Mouse (Mus musculus): ENCODE results near the gene Taok3. TPM values are rescaled to one million over a fixed set of nuclear protein-coding genes. Genes with fewer than 3 reads are reported as not detected.
A peak's percentile ranks its signal among the peaks of the same experiment; 100 is the strongest.

Gene Taok3
- polyA plus RNA-seq, 1 experiment from 2014 or later: 14.3 TPM

DNA sequence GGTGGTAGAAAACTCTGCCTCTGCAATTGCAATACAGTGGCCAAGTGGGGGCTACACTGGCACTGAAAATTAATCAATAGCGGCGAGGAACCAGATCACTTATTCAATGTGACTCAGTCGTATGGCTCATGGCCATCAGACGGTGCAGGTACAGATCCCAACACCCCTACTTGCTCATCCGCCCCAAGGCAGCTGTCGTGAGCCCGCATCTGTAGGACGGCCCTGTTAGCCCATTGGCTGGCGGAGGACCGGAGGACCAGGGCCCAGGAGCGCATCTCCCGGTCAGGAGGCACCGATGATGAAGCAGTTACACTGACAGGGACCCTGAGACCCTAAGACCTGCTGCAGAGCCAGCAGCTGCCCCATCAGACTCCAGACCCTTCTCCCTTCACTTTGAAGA is 11.2 kb upstream of the Taok3 start:
- H3K27ac ChIP-seq: no peak overlapping the region
- H3K4me1 ChIP-seq: peaks cover under 1% of the 10 kb centered on the region; the same call in 1 of the 2 replicates
- ATAC-seq (ENCODE audit: insufficient number of reproducible peaks, insufficient read depth, low FRiP score, low TSS enrichment, low read depth): no peak
- H3K9ac ChIP-seq: no peak overlapping the region
- 95% methylated on average over 13 of the region's 13 CpGs for WGBS
- H3K9me3 ChIP-seq: no peaks in the 10 kb centered on the region
- H3K36me3 ChIP-seq: peaks cover 96% of the 10 kb centered on the region
- H3K27me3 ChIP-seq: no peaks in the 10 kb centered on the region
- H3K4me2 ChIP-seq: no peak overlapping the region
- no peak overlapping the region for H3K4me3 ChIP-seq

DNA sequence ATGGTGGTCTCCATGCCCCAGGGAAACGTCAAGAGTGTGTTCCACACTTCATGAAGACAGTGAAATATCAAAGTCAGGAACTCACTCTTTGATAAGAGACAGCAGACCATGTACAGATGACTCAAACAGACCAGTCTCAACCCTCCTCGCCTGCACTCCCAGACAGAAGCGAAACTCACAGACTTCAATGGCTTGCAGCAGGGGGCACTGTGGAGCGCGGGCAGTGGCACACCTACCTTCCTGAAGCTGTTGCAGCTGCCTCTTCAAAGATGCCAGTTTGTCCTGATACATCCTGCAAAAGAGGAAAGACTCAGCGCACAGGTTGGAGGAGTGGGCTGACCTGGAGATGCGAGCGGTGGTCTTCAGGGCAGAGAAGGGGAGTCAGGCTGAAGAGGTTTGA is 10.4 kb upstream of the Taok3 start:
- no peak for ATAC-seq (ENCODE audit: insufficient number of reproducible peaks, insufficient read depth, low FRiP score, low TSS enrichment, low read depth)
- WGBS: 89% methylated on average over 8 of the region's 8 CpGs
- Histone ChIP-seq H3K4me2 (no peak overlapping the region), H3K9me3 (no peaks in the 10 kb centered on the region), H3K4me3 (no peak overlapping the region), H3K4me1 (peaks cover 8% of the 10 kb centered on the region), H3K27me3 (no peaks in the 10 kb centered on the region), H3K9ac (no peak overlapping the region), H3K27ac (no peak overlapping the region), H3K36me3 (peaks cover 89% of the 10 kb centered on the region)

DNA sequence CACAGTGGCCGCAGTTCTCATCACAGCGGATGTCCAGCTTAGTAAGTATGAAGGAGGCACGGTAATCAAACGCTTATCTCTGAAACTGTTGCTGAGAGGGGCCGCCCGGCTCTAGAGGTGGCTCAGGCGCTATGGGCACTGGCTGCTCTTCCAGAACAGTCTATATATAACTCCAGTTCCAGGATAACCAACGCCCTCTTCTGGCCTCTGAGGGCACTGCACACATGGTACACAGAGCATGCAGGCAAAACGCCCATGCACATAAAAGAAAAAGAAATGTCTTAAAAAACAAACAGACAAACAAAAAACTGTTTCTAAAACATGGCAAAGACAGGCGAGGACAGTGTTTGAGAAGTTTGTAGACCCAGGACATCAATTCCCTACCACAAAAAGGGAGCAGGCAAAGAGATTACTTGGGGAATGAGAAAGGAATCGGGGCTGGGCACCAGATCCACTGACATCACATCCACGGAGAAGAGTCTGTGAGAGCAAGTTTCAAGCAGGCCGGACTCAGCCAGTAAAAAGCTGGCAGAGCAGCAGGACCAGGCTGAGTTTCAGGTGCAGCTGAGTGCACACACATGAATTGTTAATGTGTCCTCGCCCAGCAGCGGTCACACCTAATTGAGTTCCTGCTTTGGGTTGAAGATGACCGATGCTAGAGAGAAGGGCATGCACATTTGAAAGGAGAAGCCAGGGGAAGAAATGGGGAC is 8.7 kb upstream of the Taok3 start:
- Histone ChIP-seq H3K27ac (no peak overlapping the region), H3K36me3 (peaks cover 72% of the 10 kb centered on the region), H3K4me1 (peaks cover 10% of the 10 kb centered on the region), H3K9ac (no peak overlapping the region), H3K9me3 (no peaks in the 10 kb centered on the region), H3K27me3 (no peaks in the 10 kb centered on the region), H3K4me2 (no peak overlapping the region), H3K4me3 (no peak overlapping the region)
- WGBS: 91% methylated on average over 16 of the region's 16 CpGs
- no peak for ATAC-seq (ENCODE audit: insufficient number of reproducible peaks, insufficient read depth, low FRiP score, low TSS enrichment, low read depth)

DNA sequence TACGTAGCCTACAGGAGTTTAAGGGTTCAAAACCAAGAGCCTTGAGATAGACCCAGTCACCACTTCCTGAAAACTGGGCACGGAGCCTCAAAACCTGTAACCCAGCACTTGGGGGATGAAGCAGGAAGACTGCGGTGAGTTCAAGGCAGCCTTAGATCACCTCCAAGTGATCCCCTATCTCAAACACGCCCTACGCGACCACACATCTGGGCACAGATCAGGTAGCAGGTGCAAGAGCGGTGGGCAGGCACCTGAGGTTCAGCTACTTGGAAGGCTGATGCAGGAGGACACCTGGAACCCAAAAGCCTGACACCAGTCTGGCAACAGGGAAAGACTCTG is 8.2 kb upstream of the Taok3 start:
- no peak overlapping the region for H3K27ac ChIP-seq
- H3K4me3 ChIP-seq: no peak overlapping the region
- no peaks in the 10 kb centered on the region for H3K9me3 ChIP-seq
- no peak for ATAC-seq (ENCODE audit: insufficient number of reproducible peaks, insufficient read depth, low FRiP score, low TSS enrichment, low read depth)
- WGBS: 96% methylated on average over 7 of the region's 7 CpGs
- H3K27me3 ChIP-seq: no peaks in the 10 kb centered on the region
- H3K9ac ChIP-seq: no peak overlapping the region
- peaks cover 15% of the 10 kb centered on the region for H3K4me1 ChIP-seq
- peaks cover 66% of the 10 kb centered on the region for H3K36me3 ChIP-seq
- H3K4me2 ChIP-seq: no peak overlapping the region

DNA sequence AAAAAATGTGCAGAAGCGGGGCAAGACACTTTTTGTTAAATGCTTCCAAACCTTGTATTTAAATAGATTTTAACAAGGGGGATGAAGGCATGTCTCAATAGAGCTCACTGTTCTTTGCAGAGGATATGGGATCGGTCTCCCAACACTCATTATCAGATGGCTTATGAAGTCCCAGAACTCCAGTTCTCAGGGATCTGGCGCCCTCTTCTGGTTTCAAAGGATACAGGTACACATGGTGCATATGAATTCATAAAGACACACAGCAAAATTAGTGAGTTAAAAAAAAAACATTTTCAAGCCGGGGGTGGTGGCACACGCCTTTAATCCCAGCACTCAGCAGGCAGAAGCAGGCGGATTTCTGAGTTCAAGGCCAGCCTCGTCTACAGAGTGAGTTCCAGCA is 6.6 kb upstream of the Taok3 start:
- H3K4me3 ChIP-seq: no peak overlapping the region
- H3K27me3 ChIP-seq: no peaks in the 10 kb centered on the region
- H3K27ac ChIP-seq: no peak overlapping the region
- no peak overlapping the region for H3K4me2 ChIP-seq
- WGBS: 91% methylated on average over 7 of the region's 7 CpGs
- ATAC-seq (ENCODE audit: insufficient number of reproducible peaks, insufficient read depth, low FRiP score, low TSS enrichment, low read depth): no peak
- no peaks in the 10 kb centered on the region for H3K9me3 ChIP-seq
- no peak overlapping the region for H3K9ac ChIP-seq
- peaks cover 19% of the 10 kb centered on the region for H3K4me1 ChIP-seq
- H3K36me3 ChIP-seq: peaks cover 50% of the 10 kb centered on the region

DNA sequence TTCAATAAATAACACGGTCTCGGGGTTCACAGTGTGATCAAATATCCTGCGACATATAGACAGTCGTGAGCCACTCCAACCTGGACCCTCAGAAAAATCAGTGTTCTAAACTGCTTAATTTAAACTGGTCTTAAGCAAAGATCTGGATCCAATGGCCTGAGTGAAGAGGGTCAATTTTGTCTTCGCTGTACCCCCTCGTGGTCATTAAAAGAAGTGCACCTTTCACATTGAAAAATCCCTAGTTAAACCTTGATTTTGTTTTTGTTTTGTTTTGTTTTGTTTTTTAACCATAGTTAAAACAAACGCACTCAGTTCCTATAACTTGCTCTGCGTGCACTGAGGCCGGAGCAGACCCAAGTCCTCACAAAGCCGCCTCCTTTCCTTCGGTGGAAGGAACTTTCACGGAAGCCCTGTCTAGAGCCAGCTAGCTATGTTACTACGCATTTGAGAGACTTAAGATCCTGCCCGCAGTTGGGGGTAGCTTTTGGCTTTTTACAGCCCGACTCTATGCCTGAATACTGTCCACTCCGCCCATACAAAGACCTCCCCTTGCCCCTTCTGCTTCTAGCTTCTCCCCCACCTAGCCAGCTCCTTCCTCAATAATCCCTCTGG is 5.2 kb upstream of the Taok3 start:
- WGBS: 6% methylated on average over 16 of the region's 16 CpGs
- no peak for ATAC-seq (ENCODE audit: insufficient number of reproducible peaks, insufficient read depth, low FRiP score, low TSS enrichment, low read depth)
- peak overlapping the region; percentile 92 for H3K9ac ChIP-seq

DNA sequence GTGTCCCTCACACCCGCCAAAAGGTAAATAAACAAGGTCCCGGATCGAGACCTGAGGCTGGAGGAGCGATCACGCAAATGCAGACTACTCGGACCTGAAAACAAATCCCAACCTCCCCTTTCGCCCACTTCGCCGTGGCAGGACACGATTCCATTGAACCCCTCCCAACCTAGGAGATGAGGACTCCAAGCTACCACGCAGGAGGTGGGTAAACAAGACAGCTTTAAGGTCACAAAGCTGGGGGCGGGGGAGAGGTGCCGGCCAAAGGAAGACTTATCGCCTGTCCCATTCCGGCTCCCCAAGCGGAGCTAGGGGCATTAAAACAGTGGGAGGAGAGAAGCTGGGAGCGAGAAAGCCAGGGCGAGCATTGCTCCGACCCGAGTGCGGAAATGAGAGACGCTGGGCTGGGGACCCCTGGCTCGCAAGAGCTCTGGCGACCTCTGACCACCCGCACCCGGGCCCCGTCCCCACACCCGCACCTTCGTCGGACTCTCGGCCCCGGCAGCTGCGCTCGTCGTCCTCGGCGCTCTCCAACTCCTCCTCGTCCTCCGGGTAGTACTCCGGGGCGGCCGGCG is 4.6 kb upstream of the Taok3 start:
- peaks cover 24% of the 10 kb centered on the region for H3K4me1 ChIP-seq
- H3K9ac ChIP-seq: peak overlapping the region; percentile 92
- peak overlapping the region; percentile 82 for H3K27ac ChIP-seq
- under 1% methylated on average over 42 of the region's 43 CpGs for WGBS
- H3K9me3 ChIP-seq: no peaks in the 10 kb centered on the region
- H3K27me3 ChIP-seq: no peaks in the 10 kb centered on the region
- H3K4me3 ChIP-seq: peak overlapping the region; percentile 94
- no peak for ATAC-seq (ENCODE audit: insufficient number of reproducible peaks, insufficient read depth, low FRiP score, low TSS enrichment, low read depth)
- peaks cover 32% of the 10 kb centered on the region for H3K36me3 ChIP-seq
- H3K4me2 ChIP-seq: peak overlapping the region; percentile 94

More for the DNA sequence above, 5.2 kb upstream of the Taok3 start:
- Histone ChIP-seq H3K36me3 (peaks cover 37% of the 10 kb centered on the region), H3K27ac (peak overlapping the region; percentile 82), H3K27me3 (no peaks in the 10 kb centered on the region), H3K9me3 (no peaks in the 10 kb centered on the region), H3K4me3 (peak overlapping the region; percentile 94), H3K4me1 (peaks cover 24% of the 10 kb centered on the region), H3K4me2 (peak overlapping the region; percentile 94)

DNA sequence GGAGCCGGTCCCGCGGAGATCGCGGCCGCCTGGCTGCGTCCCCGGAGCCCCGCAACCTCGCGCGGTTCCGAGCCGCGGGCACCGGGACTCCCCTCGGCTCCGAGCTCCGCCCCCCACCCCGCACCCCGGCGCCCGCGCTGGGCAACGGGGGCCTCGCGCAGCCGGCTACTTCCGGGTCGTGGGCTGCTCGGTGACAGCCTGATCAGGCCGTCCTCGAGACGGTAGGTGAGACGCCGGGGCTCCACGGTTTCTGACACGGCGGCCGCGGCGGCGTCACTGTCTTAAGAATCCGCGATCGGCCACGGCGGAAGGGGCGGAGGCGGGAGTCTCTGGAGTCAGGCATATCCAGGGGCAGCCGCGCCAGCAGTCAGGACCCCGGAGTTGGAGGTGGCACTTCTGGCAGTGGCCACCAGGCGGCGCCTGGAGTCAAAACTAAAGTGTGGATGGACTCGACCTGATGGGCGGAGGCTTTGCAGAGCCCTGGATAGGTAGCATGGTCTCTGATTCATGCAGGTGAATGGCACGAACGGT is 4.0 kb upstream of the Taok3 start, which contains the start of gene Suds3:
TSS of gene Suds3 (minus strand) at position 278 of the 531 bp plus-strand sequence.
- Histone ChIP-seq H3K27me3 (peaks cover 4% of the 10 kb centered on the region), H3K4me3 (peak within 1 kb of the TSS; percentile 94), H3K9me3 (no peaks in the 10 kb centered on the region), H3K9ac (peak within 1 kb of the TSS; percentile 92), H3K4me2 (peak within 1 kb of the TSS; percentile 94), H3K36me3 (peaks cover 26% of the 10 kb centered on the region), H3K4me1 (peaks cover 29% of the 10 kb centered on the region), H3K27ac (peak within 1 kb of the TSS; percentile 82)
- ATAC-seq (ENCODE audit: insufficient number of reproducible peaks, insufficient read depth, low FRiP score, low TSS enrichment, low read depth): peak; percentile 69
- WGBS: 0% methylated on average over 59 of the region's 59 CpGs

DNA sequence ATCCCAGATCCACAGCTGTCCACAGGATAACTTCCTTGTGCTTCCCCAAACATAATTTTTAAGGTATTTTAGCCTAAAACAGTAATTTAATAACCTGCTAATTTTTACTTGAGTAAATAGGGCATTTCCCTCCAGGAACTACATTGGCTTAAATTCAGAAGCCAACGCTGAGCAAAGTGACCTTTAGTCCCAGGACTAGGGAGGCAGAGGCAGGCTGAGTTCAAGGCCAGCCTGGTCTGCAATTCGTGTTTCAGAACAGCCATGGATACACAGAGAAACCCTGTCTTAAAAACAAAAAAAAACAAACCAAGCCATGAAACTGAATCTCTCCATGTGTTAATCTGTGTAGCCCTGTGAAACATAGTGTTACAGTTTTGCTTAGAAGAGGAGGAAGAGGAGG is 3.3 kb upstream of the Taok3 start:
- H3K36me3 ChIP-seq: peaks cover 19% of the 10 kb centered on the region
- H3K4me3 ChIP-seq: no peak overlapping the region
- no peak overlapping the region for H3K4me2 ChIP-seq
- H3K9me3 ChIP-seq: no peaks in the 10 kb centered on the region
- peak overlapping the region; percentile 60; the same call in 1 of the 2 replicates for H3K27ac ChIP-seq
- no peak for ATAC-seq (ENCODE audit: insufficient number of reproducible peaks, insufficient read depth, low FRiP score, low TSS enrichment, low read depth)
- peaks cover 35% of the 10 kb centered on the region for H3K4me1 ChIP-seq
- peaks cover 11% of the 10 kb centered on the region for H3K27me3 ChIP-seq
- 53% methylated on average over 2 of the region's 2 CpGs for WGBS
- no peak overlapping the region for H3K9ac ChIP-seq

DNA sequence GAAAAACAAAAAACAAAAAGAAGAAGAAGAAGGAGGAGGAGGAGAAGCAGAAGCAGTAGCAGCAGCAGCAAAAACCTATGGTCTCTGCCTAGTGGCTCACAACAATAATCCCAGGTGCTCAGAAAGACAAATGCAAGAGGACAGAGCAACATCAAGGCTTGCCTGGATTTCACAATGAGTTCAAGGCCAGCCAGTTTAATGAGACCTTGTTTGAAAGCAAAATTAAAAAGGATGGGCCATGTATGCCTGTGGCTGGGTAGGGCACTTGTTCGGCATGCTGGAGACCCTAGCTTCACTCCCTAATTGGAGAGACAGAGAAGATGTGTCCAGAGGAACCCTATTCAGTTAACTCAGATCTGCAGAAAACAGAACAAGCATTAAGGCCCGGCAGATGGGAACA is 2.7 kb upstream of the Taok3 start:
- H3K36me3 ChIP-seq: peaks cover 13% of the 10 kb centered on the region
- ATAC-seq (ENCODE audit: insufficient number of reproducible peaks, insufficient read depth, low FRiP score, low TSS enrichment, low read depth): no peak
- peaks cover 15% of the 10 kb centered on the region for H3K27me3 ChIP-seq
- peaks cover 37% of the 10 kb centered on the region for H3K4me1 ChIP-seq
- WGBS: 53% methylated on average over 2 of the region's 2 CpGs
- H3K9ac ChIP-seq: no peak overlapping the region
- no peaks in the 10 kb centered on the region for H3K9me3 ChIP-seq
- H3K27ac ChIP-seq: peak overlapping the region; percentile 60; the same call in 1 of the 2 replicates
- no peak overlapping the region for H3K4me3 ChIP-seq
- H3K4me2 ChIP-seq: peak overlapping the region; percentile 7; the same call in 1 of the 2 replicates

DNA sequence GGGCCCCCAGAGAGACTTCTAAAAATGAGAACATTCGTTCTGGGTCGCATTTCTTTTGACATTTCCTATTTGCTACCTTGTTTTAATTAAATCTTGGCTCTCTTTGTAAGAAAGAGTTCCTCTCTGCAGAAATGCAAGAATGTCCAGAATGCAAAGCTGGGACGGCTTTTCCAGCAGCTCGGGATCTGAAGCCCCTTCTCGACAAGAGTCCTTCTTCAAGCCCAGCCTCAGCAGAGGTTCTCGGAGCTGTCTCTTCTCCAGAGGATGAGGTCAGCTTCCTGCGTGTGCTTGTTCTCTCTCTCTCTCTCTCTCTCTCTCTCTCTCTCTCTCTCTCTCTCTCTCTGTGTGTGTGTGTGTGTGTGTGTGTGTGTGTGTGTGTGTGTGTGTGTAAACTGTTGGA is 2.2 kb upstream of the Taok3 start:
- Histone ChIP-seq H3K4me3 (no peak overlapping the region), H3K36me3 (peaks cover 8% of the 10 kb centered on the region)

More for the DNA sequence above, 2.2 kb upstream of the Taok3 start:
- ATAC-seq (ENCODE audit: insufficient number of reproducible peaks, insufficient read depth, low FRiP score, low TSS enrichment, low read depth): no peak
- Histone ChIP-seq H3K9me3 (no peaks in the 10 kb centered on the region), H3K4me2 (no peak overlapping the region), H3K9ac (no peak overlapping the region), H3K27ac (peak overlapping the region; percentile 60), H3K4me1 (peaks cover 37% of the 10 kb centered on the region), H3K27me3 (peaks cover 20% of the 10 kb centered on the region)
- WGBS: 39% methylated on average over 7 of the region's 7 CpGs

Data from embryonic facial prominence, embryonic 13.5 days (tissue).